Mouse (Mus musculus): ENCODE measurements at regions not wholly inside any gene's neighbourhood (a gene's known extent, or its start where the extent isn't known, plus 50 kb on each side); places are given as distances from the start of the nearest gene placed in this dataset.

DNA sequence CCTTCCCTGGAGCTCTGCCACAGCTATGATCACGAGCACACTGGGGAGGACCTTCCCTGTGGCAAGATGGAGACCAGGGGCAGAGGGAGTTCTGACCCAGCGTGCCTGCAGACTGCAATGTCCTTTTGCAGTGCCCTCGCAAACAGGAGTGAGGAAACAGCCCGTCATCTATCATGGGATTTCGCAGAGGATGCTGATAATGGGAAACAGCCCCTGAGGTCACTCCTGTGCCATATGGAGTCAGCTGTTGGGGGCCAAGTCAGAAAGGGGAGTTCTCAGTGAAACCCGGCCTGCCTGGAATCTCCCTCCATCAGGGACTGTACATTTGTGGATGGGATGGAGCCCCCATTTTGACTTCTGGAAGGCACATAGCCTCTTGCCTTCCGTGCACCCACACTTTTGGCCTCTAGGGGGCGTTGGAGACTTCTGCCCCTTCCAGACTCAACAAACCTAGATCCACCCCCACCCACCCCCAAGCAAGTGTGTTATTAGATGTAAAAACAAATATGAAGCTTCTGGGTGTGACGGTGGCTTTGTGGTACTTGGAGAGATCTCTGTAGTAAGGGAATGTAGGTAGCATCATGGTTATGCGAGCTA is 98.1 kb downstream of the Kdr start:
- no peak for DNase-seq

DNA sequence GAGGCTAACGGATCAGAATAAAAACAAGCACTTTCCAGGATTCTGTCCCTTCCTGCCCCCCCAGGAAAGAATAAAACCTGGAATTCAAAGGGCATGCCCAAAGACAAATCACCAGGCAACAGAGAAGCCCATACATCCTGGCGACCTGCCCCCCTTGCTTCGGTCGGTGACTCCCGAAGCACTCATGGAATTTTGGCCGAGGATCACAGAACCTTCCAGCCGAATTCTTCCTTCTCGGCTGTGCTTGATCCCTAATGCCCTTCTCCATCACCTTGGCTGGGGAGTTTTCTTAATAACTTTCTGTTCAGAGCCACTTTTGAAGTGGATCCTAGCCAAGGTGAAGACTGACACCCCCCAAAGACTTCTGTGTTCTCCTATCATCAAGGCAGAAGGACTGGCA is 99.9 kb downstream of the Kdr start:
- no peak for DNase-seq

DNA sequence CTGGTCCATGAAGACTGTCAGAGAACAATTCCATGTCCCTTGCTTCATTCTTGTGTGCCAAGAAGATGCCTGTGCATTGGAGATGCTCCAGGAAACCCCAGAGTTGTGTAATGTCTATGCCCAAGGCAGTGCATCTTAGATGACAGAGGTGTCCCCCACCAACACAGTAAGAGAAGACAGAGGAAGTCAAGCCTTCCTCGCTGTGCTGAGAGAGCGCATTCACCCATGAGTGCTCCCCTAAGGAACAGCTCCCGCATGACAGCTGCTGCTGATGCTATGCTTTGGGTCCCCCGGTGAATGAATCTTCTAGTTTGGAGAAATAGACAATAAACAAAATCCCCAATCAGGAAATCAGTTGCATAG is 100.7 kb downstream of the Kdr start:
- DNase-seq = no peak

DNA sequence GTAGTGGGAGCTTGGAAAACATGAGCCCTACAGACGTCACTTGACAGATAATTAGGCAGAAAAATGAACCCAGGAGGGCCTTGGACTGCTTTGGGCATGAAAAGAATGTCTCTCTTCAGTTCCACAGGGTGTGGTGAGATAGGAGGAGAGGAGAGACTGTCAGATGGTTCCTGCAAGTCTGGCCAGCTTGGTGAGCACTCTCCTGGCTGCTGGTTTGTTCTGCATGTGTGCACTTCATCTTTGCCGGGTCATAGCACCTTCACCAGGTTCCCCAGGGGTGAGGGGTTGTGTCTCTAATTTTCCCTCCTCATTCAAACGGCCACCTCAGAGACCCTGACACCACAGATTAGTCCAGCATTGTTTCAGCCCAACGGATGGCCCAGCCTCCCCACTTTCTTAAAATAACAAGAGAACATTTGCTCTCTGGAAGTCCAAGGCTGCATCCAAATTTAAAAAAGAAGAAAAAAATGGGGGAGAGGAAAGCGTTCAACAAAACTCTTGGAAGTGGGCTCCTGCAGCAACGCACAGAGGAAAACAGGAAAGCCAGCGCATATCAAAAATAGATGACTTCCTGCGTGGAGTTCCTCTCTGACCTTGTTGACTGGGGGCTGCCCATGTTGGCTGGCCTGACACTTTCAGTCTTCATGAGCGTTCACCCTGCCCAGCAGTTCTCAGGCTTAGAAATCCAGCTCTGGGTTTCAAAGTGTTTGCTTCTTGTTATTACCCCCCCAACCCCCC is 101.2 kb downstream of the Kdr start:
- no peak for DNase-seq

DNA sequence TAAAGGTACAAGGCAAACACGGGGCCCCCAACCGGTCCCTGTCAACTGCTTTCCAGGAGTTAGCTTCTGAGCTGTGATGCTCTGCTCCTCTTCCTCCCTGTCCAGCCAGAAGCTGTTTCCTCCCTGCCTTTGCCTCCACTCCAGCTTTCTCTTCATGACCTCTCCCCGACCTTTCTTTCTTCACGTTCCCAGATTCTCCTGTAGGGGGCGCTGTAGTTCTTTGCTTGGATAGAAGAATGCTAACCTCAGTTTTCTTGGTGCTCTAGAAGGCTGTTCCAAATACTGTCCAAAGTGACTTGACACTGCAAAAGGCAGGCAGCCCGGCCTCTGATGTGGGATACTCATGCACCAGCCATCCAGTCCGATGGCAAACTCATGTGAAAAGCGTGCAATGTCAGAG is 107.1 kb downstream of the Kdr start:
- DNase-seq = peak; percentile 45

DNA sequence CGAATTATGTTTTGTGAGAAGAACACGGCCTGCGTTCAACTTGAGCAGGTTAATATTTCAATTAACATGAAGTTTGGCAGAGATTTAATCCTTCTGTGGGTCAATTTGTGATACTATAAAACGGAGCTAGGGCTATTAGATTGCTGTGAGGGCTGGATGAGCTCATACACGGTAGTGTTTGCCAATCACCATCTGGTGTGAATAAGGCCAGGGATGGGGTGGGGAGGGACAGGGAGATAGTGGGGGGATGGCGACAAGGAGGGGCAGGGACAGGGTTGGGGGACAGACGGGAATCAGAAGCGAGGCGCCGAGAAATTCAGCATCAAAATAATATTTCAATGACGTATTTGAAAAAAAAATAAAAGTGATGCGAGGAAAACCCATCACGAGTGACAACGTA is 107.6 kb downstream of the Kdr start:
- DNase-seq = no peak

DNA sequence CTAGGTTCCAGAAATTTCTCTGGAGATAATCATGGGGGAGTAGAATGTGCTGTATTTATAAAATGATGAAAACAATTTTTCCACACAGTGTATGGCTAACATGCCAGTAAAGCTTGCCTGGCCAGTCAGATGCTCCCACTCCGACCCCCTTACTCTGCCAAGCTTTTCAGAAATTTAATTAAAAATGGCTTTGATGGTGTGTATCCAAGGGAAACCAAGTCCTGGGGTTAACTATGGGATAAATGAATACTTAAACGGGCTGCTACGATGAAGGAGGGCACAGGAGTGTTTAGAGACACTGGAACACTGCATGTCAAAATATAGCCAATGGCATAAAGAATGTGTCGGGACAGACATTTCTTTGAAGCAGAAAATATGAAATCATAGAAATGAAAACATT is 108.7 kb downstream of the Kdr start:
- no peak for DNase-seq

DNA sequence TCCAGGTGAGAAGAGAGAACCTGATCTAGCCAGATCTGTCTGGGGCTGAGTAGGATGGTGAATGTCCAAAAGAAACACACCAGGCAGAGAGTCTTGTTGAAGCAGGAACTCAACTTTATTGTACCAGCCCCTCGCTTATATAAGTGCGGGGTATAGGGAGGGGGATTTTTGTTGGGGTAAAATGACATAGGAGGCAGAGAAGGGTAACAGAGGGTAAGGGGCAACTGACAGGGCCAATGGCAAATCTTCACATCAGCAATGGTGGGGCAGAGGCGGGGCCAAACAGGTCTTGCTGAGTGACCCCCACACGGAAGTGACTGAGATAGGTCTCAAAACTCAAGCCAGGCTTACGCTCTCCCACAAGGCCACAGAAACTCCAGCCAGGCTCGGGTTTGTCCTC is 113.2 kb downstream of the Kdr start:
- DNase-seq = no peak

DNA sequence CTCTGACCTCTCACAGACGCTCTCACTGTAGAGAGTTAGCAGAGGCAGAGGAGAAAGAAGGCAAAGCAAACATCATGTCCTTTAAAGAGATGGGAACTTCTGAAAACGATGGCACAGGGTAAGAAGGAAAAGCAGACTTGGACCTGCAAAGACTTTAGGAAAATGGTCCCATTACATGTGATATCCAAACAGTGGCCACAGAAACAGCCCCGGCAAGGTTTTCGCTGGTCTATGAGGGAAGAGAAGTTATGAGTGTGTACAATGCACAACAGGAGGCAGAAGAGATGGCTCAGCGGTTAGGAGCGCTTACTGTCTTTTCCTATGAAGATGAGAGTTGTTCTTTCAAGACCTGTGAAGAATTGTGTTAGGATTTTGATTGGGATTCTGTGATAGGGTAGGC is 114.9 kb downstream of the Kdr start:
- DNase-seq = no peak

DNA sequence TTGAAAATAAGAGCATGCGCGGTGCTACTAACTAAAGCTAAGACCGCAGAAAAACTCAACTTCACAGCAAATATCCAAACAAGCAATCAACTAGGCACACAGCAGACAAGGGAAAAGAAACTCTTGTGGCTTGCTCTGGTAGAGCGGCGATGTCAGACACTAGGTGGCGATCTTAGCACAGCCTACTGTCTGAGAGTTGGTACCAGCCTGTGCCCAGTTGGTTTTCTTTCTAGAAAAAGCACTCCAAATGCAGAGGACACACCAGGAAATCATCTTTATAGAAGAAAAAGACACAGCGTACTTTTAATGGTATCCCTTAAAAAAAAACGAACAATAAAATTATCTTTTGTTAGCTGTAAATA is 115.6 kb downstream of the Kdr start:
- DNase-seq = peak; percentile 27

DNA sequence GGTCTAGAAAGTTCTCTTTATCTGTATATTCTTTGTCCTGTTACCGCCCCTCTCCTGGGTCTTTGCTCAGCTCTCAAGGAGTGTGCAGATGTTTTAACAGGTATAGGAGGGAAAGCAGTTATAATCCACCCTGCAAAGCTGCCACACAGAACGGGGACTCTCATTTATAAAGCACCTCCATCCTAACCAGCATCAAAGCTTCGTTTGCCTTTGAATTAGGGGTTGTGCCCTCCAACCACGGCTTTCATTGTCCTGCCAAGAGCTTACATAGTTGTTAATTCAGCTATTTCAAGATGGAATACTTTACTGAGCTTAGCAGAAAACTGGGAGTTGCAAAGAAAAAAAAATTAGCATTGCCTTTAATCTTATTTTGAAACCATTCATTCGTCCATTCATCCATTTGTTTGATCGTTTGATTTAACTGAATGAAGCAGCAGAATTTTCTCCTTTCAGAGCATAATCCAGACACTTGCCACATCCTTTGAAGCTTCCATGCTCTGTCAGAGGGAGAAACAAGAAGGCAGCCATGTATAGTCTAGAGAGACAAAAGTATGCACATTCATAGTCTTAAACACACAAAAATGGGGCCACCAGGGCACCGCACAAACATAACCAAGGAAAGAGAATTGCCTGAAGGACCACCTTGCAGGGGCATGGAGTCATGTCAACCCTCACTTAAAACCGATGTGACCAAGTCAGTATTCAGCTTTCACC is 116.2 kb downstream of the Kdr start:
- DNase-seq = no peak

DNA sequence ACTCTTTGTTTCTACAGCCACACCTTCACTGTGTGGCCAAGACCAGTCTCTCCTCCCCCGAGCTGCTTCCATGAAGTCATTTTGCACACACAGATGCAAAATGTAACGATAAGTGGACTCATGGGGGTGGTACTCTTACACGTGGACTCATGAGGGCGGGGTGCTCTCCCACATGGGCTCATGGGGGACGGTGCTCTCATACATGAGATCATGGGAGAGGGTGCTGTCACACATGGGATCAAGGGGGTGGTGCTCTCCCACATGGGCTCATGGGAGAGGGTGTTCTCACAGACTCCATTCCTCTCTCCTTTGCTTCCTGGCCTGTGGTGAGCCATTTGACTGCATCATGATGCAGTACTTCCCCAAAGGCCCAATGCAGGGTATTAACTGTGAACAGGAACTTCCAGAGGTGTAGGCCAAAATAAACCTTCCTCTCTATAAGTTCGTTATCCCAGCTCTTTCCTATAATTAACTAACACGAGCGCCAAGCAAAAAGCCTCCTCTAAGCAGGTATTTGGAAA is 118.9 kb downstream of the Kdr start:
- no peak for DNase-seq

DNA sequence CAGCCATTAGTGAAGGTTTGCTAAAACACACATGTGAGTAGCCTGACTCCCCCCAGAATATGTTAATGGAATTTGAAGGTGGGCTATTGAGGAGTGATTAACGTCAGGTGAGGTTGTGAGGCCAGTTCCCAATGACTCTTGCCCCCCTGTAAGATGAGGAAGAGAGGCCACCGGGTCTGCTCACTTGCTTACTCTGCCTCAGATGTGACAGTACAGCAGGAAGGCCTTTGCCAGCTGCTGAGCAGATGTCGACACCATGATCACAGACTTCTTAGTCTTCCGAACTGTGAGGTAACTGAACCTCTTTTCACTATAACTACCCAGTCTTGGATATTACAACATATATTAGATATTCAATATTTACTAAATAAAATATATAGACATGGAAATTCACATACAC is 127.4 kb downstream of the Kdr start:
- no peak for DNase-seq

DNA sequence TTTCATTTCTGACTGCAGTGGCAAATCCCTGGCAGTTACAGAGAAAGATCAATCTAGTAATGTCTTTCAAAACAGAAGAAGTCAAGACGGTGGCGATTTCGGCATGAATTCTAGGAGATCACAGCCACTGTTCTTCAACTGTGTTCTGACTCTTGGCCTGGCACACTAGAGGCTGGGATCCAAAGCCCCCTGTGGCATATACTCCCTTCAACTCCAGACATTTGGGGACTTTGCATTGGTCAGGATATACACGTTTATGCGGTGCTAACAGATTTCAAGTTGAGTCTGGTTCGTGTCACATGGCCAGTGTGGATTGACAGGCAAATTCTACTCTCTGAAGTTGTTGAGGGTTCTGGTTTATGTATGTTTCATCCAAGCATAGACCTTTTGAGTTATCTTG is 130.3 kb downstream of the Kdr start:
- DNase-seq = no peak

DNA sequence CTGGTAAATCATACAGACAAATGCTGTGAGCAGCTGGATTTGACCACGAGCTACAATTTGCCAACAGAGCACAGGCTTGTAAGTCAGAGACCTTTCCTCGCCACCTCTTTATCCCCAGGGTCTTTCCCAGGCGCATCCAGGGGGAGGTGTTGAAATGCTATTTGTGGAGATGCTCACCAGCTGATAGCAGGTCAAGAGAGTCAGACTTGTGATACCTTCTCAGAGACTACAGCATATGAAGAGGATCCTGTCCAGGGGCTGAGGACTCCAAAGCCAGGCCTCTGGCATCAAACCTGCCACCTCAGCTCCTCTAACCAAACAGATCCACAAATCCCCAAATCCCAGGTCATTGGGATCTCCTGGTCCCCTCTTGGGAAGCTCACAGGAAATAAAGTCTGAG is 130.9 kb downstream of the Kdr start:
- no peak for DNase-seq

DNA sequence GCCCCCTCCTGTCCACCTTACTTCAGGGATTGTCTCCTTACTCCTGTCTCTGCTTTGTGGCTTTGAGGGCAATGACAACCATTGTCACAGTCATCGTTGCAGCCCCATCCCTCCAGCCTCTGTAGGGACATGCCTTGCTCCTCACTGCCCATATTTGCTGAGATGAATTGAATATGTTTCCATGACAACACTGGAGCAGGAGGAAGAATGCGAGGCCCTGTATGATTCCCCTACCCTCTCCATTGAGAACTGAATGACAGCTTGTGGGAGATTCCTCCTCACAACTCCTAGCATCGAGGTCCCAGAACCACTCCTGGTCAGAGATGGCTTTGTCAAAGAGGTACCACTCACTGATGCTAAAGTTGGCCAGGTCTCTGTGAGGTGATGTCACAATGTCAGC is 132.2 kb downstream of the Kdr start:
- no peak for DNase-seq

DNA sequence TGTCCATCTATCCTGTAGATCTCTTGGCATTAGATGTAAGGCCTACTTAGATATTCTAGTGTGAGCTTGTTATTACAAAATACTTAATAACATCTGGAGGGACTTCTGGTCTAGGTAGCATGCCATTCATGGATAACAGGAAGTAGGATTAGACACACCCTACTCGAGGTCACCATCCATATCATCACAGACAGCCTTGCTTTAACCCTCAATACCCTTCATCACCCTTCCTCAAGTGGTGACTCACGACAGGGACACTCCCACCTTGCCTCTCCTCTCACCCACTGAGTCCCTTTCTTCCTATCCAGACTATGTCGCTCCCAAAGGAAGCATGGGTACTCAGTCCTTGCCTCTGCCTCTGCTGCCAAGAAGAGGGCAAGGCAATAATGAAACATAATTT is 134.5 kb downstream of the Kdr start:
- DNase-seq = no peak

DNA sequence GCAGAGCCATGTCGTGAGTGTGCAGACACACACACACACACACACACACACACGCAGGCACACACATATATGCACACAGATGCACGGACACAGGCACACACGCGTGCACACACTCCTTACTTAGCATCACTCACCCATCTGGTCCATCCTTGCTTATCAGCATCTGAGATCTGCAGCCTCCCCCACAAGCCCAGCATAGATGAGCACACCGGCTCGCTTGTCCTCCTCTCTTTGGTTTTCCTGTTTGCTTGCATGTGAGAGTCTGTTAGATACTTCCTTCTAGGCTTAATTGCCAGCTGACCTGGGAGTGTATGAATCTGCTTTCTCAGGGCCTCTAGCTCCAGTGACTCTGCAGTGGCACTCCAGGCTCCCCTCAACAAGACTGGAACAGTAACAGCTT is 137.8 kb downstream of the Kdr start:
- DNase-seq = no peak

DNA sequence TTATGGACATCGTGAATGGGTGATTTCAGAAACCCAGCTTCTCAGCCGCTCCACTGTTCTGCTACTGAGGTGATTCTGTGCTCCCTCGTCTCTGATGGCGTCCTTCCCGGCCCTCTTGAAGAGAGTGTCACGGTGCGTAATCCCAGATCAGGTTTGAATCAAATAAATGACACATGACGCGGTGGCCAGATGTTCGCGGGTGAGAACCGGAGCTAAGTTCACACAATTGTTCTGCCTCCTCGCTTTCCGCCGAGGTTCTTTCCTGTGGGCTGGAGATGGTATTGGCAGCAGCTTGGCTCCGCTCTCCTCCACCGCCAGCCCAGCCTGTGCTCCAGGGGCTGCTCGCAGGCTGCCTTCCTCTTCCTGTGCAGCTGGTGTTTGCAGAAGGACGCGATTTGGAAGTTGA is 142.7 kb downstream of the Kdr start:
- no peak for DNase-seq

DNA sequence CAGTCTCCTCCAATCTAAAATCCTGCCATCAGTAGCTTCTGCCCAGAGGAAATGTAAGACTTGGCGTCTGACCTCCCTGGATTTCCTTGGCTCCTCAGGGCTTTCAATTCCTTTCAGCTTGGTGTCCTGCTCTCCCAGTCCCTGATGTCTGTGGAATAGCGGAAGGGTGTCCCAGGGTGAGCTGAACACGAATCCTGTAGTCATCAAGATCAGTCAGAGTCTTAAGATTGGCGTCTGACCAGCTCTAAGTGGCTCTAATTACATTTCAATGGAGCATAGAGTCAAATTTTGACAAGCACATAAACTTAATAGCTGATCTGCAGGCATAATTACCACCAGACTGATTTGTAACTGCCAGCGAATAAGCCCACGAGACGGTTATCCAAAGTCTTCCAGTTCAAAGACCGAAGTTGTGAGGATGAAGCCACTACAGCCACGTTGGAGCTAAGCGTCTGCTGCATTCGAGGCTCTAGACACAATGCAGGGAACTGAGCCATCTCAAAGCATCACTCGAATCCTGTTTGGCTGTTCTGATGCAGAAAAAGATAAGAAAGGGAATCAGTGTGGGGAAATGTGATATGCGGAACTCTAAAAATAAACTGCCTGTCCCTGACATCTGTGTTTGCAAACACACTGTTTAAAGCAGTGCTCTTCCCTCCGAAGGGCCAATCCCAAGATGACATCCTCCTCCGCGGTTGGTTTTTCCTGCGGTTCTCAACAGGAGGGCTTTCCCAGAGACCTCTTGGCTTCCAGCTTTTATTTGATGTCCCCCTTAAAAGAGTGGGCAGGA is 143.3 kb downstream of the Kdr start:
- DNase-seq = no peak

DNA sequence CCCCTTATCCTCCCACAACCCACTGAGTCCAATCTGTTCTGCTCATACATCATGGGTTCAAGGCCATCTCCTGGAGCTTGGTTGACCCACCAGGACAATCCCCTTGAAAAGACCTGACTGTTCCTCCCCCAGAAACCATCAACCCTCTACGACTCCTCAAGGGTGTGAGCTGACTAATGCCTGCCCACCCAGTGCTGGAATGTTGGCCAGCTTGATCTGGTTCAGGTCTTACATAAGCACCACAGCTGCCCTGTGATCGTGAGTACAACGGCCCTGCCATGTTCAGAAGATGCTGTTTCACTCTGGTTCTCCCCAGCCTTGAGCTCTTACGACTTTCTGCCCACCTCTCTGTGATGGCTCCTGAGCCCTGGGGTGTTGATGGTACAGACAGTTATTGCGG is 145.9 kb downstream of the Kdr start:
- DNase-seq = no peak

DNA sequence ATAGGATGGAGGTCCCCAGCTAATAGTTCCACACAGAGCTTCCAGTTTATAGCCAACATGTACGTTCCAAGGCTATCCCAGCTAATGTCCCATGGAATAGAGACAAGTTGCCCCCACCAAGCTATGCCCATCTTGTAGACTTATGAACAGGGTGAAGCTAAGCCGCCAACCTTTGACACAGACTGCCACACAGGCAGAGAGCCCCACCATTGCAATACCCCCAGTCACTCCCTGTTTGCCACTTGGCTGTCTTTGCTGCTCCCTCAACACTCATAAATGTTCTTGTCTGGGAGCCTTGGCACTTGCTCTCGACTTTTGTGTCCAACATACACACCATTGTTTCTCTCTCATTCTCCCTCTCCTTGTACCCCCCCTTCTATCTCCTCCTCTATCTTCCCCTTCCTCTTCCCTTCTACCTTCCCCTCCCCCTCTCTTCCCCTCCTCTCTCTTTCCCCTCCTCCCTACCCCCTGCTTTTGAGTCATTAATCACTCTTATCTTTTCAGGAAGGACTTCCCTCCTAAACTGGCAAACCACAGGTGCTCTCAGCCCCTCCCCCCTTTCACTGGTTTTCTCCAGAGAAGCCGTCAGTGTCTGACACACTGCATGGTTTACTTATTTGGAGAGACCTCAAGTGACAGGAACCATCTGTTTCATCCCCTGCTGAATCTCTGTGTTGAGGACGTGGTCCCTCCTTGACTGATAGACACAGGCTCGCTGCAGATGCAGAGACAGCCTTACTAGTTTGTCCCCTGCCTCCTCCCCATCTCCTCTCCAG is 148.2 kb downstream of the Kdr start:
- DNase-seq = no peak

DNA sequence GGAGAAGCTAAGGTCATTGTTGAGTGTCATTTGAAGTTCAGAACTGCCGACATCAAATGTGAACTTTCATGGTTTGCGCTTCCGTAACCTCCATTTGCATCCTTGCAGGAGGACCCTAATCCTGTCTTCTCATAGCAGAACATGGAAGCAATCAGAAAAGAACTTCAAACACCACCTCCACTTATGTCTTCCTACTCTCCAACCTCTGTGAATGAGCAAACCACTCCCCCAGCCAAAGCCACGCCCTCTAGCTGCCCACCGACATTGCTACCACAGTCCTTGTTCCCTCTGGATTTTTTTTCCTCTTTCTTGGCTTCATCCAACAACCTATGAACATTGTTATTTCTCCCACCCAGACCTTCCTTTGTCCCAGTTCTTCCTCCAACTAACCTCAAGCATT is 149.9 kb downstream of the Kdr start:
- no peak for DNase-seq

Data from cerebellum, adult 8-10 months (tissue).